Mouse (Mus musculus) forebrain, embryonic 16.5 days (tissue): ENCODE results near the gene Slbp. TPM values are rescaled to one million over a fixed set of nuclear protein-coding genes. Genes with fewer than 3 reads are reported as not detected.

Source experiments
- ATAC-seq: fragments of 200-750 bp; cut with Nextera tagmentation; 2 replicates; pipeline ENCODE4 v1.8.0; 2017; ENCODE audit warnings: mild to moderate bottlenecking, moderate library complexity
- H3K27ac ChIP-seq: fragments of 300-500 bp; sonication (generic); 2 replicates; pipeline ENCODE4 v1.5.1; 2014; ENCODE audit warnings: low read length, control low read depth
- H3K27me3 ChIP-seq: fragments of 300-500 bp; sonication (generic); replicated peaks from 2 replicates; pipeline ENCODE4 v1.6.1; 2014; ENCODE audit warnings: low read length; ENCODE audit not compliant: control insufficient read depth, insufficient read depth
- H3K36me3 ChIP-seq: fragments of 300-500 bp; sonication (generic); 2 replicates; pipeline ENCODE4 v1.6.1; 2014; ENCODE audit not compliant: control insufficient read depth, insufficient read depth
- H3K4me1 ChIP-seq: fragments of 300-500 bp; sonication (generic); replicated peaks from 2 replicates; pipeline ENCODE4 v1.6.1; 2014; ENCODE audit warnings: low read length; ENCODE audit not compliant: control insufficient read depth, insufficient read depth
- H3K4me2 ChIP-seq: fragments of 300-500 bp; sonication (generic); 2 replicates; pipeline ENCODE4 v1.6.1; 2014; ENCODE audit warnings: mild to moderate bottlenecking, low read length, control low read depth
- H3K4me3 ChIP-seq: fragments of 300-500 bp; sonication (generic); replicated peaks from 2 replicates; pipeline ENCODE4 v1.5.1; 2014; ENCODE audit warnings: mild to moderate bottlenecking, low read length, control low read depth
- H3K9ac ChIP-seq: fragments of 300-500 bp; sonication (generic); replicated peaks from 2 replicates; pipeline ENCODE4 v1.6.1; 2014; ENCODE audit warnings: low read depth, low read length, control low read depth
- H3K9me3 ChIP-seq: fragments of 300-500 bp; sonication (generic); 2 replicates; pipeline ENCODE4 v1.6.1; 2016; ENCODE audit warnings: low read length; ENCODE audit not compliant: control insufficient read depth
- WGBS: fragments of 180-500 bp; shearing (Covaris S2); extraction: QIAGEN DNeasy Blood & Tissue Kit; methylation state at CpG from one replicate; pipeline ENCODE4 v1.1.7; 2014; 5-methylcytosine and 5-hydroxymethylcytosine counted together
- polyA plus RNA-seq: library from polyadenylated mRNA; unstranded; fragments of >200 nt; fragmentation: Nextera tagmentation; extraction: Ambion mirVana; gene quantifications from 2 replicates; pipeline ENCODE4 v1.2.1, GENCODE M21; 2015

Gene Slbp
- polyA plus RNA-seq, 1 experiment from 2014 or later, result 126 TPM

DNA sequence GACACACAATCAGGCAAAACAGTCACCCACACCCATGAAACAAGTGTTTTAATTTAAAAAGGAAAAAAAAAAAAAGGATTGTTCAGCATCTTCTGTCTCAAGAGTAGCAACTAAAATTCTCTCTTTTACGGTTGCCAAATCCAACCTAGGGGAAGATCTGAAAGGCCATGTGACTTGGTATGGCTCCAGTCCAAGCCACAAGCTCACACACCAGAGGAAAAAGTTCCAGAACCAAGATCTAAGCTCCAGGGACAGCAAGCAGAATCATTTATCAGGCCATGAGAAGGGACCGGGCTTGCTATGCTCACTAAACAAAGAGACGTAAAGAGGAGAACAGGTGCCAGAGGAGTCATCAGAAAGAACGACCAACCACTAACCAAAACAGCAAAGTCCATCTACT is 24.4 kb downstream of the Slbp start:
- WGBS, result 37% methylated on average over 4 of the region's 4 CpGs
- Histone ChIP-seq H3K4me2 (peak overlapping the region; percentile 89), H3K27ac (no peak overlapping the region), H3K36me3 (no peaks in the 10 kb centered on the region), H3K4me1 (peaks cover 19% of the 10 kb centered on the region), H3K27me3 (no peaks in the 10 kb centered on the region), H3K4me3 (no peak overlapping the region), H3K9ac (no peak overlapping the region), H3K9me3 (no peaks in the 10 kb centered on the region)
- no peak for ATAC-seq

DNA sequence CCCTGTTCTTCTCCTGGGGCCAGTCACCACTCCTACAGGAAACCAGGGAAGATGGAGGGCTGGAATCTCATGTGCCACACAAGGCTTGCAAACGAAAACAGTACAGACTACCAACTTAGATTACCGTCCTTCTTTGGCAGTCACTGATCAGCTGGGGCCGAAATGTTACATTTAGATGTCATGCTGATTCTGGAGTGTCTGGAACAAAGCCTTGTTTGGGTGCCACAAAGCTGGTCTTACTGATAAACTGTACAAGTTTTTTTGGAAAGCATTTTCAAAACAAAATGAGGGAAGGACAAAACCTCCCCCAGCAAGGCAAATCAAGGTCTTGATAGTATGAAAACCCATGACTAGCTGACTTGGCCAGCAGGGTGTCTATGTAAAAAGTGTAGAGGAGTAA is 28.6 kb downstream of the Slbp start:
- ATAC-seq, result no peak
- H3K9me3 ChIP-seq, result no peaks in the 10 kb centered on the region
- H3K27me3 ChIP-seq, result no peaks in the 10 kb centered on the region
- no peak overlapping the region for H3K9ac ChIP-seq
- H3K4me2 ChIP-seq, result no peak overlapping the region
- no peaks in the 10 kb centered on the region for H3K36me3 ChIP-seq
- no peak overlapping the region for H3K27ac ChIP-seq
- 81% methylated on average over 3 of the region's 3 CpGs for WGBS
- H3K4me1 ChIP-seq, result peaks cover 9% of the 10 kb centered on the region
- H3K4me3 ChIP-seq, result no peak overlapping the region

DNA sequence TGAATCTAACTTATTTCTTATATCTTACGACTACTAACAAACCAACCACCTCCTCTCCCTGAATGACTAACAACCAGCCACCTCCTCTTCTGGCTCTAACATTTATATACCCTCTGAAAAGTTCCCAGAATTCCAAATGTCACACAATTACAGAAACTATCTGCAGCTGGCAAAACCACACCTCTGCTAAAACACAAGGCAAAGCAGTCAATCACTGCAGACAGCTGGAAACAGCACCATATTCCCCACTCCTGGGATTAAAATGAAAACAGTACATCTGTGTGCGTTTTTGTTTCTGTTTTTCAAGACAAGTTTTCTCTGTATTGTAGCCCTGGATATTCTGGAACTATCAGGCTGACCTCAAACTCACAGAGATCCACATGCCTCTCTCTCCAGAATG is 29.7 kb downstream of the Slbp start:
- H3K4me3 ChIP-seq, result no peak overlapping the region
- no peaks in the 10 kb centered on the region for H3K9me3 ChIP-seq
- WGBS, result 88% methylated on average over 2 of the region's 2 CpGs
- H3K36me3 ChIP-seq, result no peaks in the 10 kb centered on the region
- H3K9ac ChIP-seq, result no peak overlapping the region
- no peak for ATAC-seq
- H3K27ac ChIP-seq, result no peak overlapping the region
- H3K4me2 ChIP-seq, result no peak overlapping the region
- peaks cover under 1% of the 10 kb centered on the region; the same call in 1 of the 2 replicates for H3K4me1 ChIP-seq
- H3K27me3 ChIP-seq, result no peaks in the 10 kb centered on the region

DNA sequence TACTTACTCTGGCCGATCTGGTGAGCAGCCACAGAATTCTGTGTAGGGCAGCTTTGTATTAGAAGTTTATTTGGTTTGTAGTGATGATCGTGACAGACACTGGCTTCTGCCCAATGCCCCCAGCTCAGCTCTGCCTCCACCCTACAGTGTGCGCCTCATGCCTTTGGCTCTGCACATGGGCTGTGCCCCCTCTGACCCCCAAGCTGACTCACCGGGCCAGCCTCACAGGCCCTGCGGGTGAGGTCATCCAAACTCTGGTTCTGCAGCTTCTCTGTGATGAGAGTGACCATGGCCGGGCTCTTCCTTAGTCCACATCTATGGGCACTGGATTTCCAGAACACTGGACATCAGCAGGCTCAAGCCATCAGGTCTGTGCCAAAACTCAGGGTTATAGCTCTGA is 38.0 kb downstream of the Slbp start:
- H3K9ac ChIP-seq, result no peak overlapping the region
- 96% methylated on average over 6 of the region's 6 CpGs for WGBS
- no peak overlapping the region for H3K4me3 ChIP-seq
- H3K9me3 ChIP-seq, result no peaks in the 10 kb centered on the region
- H3K36me3 ChIP-seq, result 0 out of 2 replicates have a peak, but pooled peaks cover 2% of the 10 kb centered on the region
- no peaks in the 10 kb centered on the region for H3K4me1 ChIP-seq
- H3K4me2 ChIP-seq, result no peak overlapping the region
- no peak overlapping the region for H3K27ac ChIP-seq
- H3K27me3 ChIP-seq, result no peaks in the 10 kb centered on the region
- no peak for ATAC-seq

DNA sequence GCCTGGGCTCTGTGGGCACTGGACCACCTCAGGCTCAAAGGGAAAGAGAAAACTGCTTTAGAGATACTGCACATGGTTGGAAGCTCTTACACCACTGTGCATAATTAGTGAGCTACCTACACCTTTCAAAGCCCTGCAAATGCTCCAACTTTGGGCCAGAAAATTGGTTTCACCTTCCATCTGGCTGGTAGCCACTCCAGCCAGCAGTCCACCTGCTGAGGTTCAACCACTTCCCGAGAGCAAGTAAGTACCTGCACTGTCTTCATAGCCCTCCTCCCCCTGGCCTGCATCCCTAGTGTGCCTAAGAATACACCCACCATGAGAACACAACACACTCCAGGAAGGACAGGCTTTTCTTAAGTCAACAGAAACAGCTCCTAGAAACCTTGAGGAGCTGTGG is 40.6 kb downstream of the Slbp start:
- no peaks in the 10 kb centered on the region for H3K9me3 ChIP-seq
- H3K27ac ChIP-seq, result no peak overlapping the region
- H3K27me3 ChIP-seq, result no peaks in the 10 kb centered on the region
- WGBS, result 86% methylated on average over 1 of the region's 1 CpGs
- no peak overlapping the region for H3K9ac ChIP-seq
- no peak overlapping the region for H3K4me3 ChIP-seq
- H3K4me1 ChIP-seq, result no peaks in the 10 kb centered on the region
- peaks cover 7% of the 10 kb centered on the region; the same call in 1 of the 2 replicates for H3K36me3 ChIP-seq
- H3K4me2 ChIP-seq, result no peak overlapping the region
- no peak for ATAC-seq

DNA sequence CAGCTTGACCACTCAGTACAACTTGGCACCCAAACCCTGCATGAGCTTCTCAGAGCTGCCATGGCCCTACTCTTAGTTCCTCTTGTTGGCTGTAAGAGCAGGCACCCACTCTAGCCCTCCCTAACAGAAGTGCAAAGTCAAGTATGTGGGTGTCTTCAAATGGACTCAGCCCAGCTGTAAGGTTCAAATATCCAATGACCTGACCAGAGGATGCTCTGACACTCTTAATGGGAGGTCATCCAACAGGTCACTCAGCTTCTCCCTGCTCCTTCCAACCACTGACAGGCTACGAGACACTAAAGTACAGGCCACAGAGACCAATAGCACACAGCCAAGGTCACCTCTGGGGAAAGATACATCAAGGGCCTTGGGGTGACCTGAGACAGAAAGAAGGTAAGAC is 43.1 kb downstream of the Slbp start:
- Histone ChIP-seq H3K4me1 (no peaks in the 10 kb centered on the region), H3K4me3 (no peak overlapping the region), H3K4me2 (no peak overlapping the region), H3K9me3 (no peaks in the 10 kb centered on the region), H3K27ac (no peak overlapping the region), H3K9ac (no peak overlapping the region), H3K36me3 (peaks cover 7% of the 10 kb centered on the region; the same call in 1 of the 2 replicates), H3K27me3 (no peaks in the 10 kb centered on the region)
- ATAC-seq, result no peak
- WGBS, result 91% methylated on average over 1 of the region's 1 CpGs

DNA sequence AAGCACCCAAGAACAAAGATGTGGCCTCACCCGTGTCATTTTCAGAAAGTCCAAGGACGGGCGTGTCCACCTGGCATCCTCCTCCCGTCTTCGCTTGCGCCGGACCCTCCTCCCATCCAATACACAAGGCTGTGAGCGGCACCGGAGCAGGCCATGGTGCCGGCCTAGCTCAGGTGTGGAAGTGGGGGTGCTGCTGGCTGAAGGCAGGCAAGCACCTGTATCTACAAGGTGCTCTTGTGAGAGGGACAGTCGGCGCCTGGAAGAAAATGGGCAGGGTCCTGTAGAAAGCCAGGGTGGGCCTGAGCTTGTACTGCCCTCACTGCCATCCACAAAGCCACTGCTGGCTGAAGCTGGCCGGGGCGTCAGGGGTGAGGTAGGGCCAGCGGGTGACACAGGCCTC is 44.9 kb downstream of the Slbp start:
- Histone ChIP-seq H3K36me3 (peaks cover 7% of the 10 kb centered on the region; the same call in 1 of the 2 replicates), H3K4me3 (no peak overlapping the region), H3K9ac (no peak overlapping the region), H3K9me3 (no peaks in the 10 kb centered on the region), H3K4me1 (no peaks in the 10 kb centered on the region), H3K27ac (no peak overlapping the region), H3K4me2 (no peak overlapping the region), H3K27me3 (no peaks in the 10 kb centered on the region)
- no peak for ATAC-seq
- WGBS, result 97% methylated on average over 15 of the region's 15 CpGs

DNA sequence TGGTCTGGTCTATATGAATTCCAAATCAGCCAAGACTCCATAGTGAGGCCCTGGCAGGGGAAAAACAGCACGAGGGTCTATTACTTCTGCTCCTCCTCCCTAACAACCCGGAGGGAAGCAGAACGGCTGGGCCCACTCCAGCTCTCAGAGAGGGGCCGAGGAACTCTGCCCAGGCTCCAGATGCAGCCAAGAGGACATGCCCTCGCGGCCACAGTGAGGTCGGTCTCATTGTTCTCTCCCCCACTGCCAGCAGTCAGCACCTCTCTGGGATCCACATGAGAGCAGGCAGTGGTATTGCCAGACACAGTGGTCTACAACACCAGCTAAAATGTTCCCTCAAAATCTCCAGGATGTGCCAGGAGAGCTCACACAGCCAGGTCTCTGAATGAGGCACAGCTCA is 45.7 kb downstream of the Slbp start:
- H3K9ac ChIP-seq, result no peak overlapping the region
- H3K36me3 ChIP-seq, result peaks cover 7% of the 10 kb centered on the region; the same call in 1 of the 2 replicates
- H3K4me3 ChIP-seq, result no peak overlapping the region
- H3K27me3 ChIP-seq, result no peaks in the 10 kb centered on the region
- 75% methylated on average over 7 of the region's 7 CpGs for WGBS
- H3K9me3 ChIP-seq, result no peaks in the 10 kb centered on the region
- no peak for ATAC-seq
- no peaks in the 10 kb centered on the region for H3K4me1 ChIP-seq
- no peak overlapping the region for H3K4me2 ChIP-seq
- H3K27ac ChIP-seq, result no peak overlapping the region

DNA sequence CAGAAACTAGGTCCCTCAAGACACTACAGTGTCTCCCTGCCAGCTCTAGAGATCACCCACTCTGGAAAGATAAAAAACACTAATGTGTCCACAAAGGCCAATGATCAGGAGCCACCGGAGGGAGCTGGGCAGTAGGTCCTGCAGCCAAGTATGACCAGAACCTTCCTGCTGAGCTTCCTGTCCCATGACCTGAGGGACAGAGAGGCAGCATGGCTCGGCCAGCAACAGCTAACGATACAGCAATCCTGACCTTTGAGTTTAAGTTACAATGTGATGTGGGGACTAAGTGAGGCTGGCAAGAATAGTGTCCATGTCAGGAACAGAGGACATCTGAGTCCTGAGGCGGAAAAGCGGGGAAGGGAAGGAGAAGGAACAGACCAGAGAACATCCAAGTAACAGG is 47.1 kb downstream of the Slbp start:
- no peaks in the 10 kb centered on the region for H3K4me1 ChIP-seq
- no peak overlapping the region for H3K27ac ChIP-seq
- WGBS, result 87% methylated on average over 5 of the region's 5 CpGs
- H3K9ac ChIP-seq, result no peak overlapping the region
- no peak overlapping the region for H3K4me3 ChIP-seq
- H3K27me3 ChIP-seq, result no peaks in the 10 kb centered on the region
- no peak for ATAC-seq
- no peak overlapping the region for H3K4me2 ChIP-seq
- no peaks in the 10 kb centered on the region for H3K9me3 ChIP-seq
- peaks cover 7% of the 10 kb centered on the region; the same call in 1 of the 2 replicates for H3K36me3 ChIP-seq

DNA sequence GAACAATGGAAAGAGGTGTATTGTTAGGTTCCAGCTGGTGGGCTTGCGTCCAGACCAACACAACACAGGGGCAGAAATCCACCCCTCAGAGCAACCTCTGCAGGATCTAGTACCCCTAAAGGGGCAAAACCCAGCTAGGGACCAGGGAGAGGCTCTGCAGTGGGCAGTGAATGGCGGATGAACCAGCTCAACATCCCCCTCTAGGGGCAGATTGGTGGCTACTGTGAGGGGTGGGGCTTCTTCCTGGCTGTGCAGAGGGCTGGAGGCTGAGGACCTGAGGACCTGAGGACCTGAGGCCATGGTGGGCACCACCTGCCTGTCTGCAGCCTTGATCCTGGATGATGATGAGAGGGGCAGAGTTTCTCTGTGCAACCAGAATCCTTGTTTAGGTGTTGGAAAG is 58.8 kb downstream of the Slbp start:
- Histone ChIP-seq H3K9ac (no peak overlapping the region), H3K27ac (no peak overlapping the region), H3K9me3 (no peaks in the 10 kb centered on the region), H3K4me1 (no peaks in the 10 kb centered on the region), H3K27me3 (0 out of 2 replicates have a peak, but pooled peaks cover 6% of the 10 kb centered on the region), H3K36me3 (no peaks in the 10 kb centered on the region), H3K4me3 (no peak overlapping the region), H3K4me2 (no peak overlapping the region)
- WGBS, result 36% methylated on average over 2 of the region's 2 CpGs
- ATAC-seq, result no peak
